Mouse (Mus musculus): Measurements from ENCODE around the gene Ssh2.

Ssh2 gene

DNA sequence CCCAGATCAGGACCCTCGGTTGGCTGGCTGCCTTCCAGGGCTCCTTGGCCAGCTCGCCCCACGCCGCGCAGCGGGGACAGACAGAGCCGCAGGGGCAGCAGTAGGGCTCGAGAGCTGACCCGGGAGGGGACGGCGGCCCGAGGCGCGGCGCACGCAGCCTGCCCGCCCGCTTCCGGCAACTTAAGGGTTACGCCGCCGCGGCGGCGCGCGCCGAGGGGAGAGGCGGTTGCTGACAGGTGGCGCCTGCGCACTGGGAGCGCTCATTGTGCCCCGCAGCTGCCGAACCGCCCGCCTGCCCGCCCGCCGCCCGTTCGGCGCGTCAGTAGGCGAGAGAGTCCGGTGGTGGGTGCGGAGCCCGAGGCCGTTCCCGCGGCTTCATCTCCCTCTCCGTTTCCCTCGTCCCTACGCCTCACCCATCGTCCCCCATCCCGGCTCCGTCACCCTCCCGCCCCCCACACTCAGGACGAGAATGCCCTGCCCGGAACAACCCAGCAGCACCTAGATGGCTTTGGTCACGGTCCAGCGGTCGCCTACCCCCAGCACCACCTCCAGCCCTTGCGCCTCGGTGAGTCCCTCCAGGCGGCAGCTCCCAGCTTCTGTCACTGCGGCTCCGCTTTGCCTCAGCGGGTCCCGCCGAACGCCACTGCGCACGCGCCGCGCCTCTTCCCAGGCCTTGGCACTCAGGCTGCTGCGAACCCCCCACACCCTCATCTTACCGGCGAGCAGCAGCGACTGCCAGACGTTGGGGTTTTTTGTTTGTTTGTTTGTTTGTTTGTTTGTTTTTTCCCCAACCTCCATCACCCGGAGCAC is at the start of gene Ssh2:
Gene Ssh2 (plus strand): TSS at position 337 of the 810 bp plus-strand sequence.
- DNase-seq (ENCODE audit: low read depth, low spot score), result peak; percentile 83

GRCm38 (mm10) chr11:77173731-77174130 is 42.4 kb upstream of the Ssh2 start:
- DNase-seq (ENCODE audit: low read depth, low spot score), result no peak

DNA sequence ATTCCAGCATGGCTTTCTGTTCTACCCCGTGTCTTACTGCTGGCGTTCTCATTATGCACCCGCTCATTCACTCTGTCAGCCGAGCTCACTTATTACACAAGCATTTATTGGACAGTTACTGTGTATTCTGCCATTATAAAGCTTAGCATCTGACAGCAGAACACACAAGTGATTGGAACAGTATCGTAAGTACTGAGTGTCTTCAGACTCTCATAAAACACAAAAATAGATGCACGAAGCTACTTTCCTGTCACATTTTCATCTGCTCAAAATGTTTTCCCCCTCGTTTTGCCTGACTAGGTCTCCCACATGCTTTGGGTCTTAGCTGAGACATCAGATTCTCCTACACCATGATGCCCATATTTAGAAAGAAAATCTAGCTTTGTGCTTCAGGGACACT is 41.6 kb upstream of the Ssh2 start:
- DNase-seq (ENCODE audit: low read depth, low spot score), result no peak

GRCm38 (mm10) chr11:77179771-77180170 is 36.3 kb upstream of the Ssh2 start:
- DNase-seq (ENCODE audit: low read depth, low spot score), result no peak

GRCm38 (mm10) chr11:77180886-77181285 is 35.2 kb upstream of the Ssh2 start:
- no peak for DNase-seq (ENCODE audit: low read depth, low spot score)

DNA sequence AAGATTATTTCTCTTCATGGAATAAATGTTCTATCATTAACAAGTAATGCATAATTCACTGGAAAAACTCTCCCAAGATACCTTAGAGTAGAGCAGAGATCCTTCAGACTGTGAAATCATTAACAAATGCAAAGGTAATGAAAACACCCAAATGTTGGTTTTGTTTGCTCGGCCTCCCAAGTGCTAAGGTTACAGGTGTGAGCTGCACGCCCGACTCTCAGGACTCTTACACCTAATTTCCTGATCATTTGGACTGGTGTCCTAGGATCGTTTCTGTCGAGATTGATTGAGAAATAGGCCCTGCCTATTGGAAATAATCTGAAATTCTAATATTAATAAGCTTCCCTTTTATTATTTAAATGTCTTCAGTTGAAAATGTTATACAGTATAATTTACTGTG is 34.6 kb upstream of the Ssh2 start:
- no peak for DNase-seq (ENCODE audit: low read depth, low spot score)

DNA sequence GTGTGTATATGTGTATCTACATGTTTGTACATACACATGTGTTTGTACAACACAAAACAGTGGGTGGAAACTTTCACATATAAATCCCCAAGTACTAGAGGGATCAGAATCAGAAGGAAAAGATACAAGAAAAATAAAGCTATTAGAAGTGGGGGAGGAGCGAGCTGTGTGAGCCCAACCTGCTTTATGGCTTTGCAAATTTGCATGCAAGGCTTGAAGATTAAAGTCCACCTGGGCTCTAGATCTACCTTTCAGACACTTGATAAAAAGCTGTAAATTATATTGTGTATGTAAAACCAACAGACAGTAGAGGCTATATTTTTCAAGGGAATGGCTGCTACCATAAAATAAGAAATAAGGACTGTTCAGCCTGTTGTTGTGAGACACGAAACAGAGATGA is 34.0 kb upstream of the Ssh2 start:
- DNase-seq (ENCODE audit: low read depth, low spot score), result no peak

- DNase-seq (ENCODE audit: low read depth, low spot score), result no peak
These were observed 33.5 kb upstream of the Ssh2 start for GRCm38 (mm10) chr11:77182616-77183015.

DNA sequence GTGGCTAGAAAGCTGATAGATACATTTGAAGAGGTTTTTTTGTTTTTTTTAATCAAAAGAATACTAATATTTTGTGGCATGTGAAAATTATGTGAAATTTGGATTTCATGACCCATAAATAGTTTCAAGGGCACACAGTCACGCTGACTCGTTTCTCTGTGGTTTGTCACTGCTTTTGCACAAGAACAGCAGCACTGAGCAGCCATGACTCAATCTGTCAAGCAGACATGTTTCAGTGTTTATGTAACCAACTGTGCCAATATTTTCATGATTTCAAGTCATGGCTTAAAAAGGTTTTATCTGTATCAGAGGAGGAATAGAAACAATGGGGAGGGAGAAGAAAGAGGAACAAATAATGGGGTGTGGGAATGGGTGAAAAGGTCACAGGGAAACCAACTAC is 31.2 kb upstream of the Ssh2 start:
- no peak for DNase-seq (ENCODE audit: low read depth, low spot score)

DNA sequence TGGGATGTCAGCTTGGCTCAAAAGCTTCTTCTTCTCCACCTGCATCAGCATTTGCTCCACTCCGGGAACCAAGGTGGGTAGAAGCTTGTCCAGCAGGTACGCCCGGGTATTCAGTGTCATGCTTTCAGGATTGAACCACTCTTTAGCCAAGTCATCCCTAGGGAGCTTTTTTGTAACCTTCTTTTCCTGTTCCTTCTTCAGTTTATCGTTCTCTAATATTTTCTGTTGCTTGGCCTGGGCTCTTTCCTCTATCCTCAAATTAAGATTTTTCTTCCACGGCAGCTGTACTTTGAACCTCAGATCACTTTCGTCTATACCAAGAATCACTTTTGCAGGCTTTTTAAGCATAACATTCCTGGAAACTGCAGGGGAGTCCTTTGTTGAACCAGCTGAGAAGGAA is 27.2 kb upstream of the Ssh2 start, which contains the start of gene Efcab5:
Gene Efcab5 (minus strand): TSS at position 101 of the 400 bp plus-strand sequence.
- no peak for DNase-seq (ENCODE audit: low read depth, low spot score)

GRCm38 (mm10) chr11:77193410-77193809 is 22.7 kb upstream of the Ssh2 start:
- no peak for DNase-seq (ENCODE audit: low read depth, low spot score)

GRCm38 (mm10) chr11:77193941-77194553 is 22.0 kb upstream of the Ssh2 start:
- peak; percentile 14 for DNase-seq (ENCODE audit: low read depth, low spot score)

DNA sequence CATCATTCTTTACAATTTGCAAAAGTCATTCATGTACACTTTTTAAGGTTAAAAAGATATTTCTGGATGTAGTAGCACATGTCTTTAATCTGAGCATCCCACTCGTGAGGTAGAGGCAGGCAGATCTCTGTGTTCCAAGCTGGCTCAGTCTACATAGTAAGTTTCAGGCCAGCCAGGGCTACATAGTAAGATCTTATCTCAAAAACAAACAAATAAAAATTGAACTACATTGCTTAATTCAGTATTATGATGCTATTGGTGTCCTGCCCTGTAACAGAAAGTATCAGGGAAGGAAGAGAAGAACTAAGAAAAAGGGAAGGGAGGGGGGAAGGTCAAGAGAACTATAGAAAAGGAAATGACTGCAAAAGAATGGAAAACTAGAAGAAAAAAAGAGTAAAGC is 21.3 kb upstream of the Ssh2 start:
- DNase-seq (ENCODE audit: low read depth, low spot score), result no peak

- DNase-seq (ENCODE audit: low read depth, low spot score), result no peak
These were observed 20.6 kb upstream of the Ssh2 start for GRCm38 (mm10) chr11:77195360-77196109.

- no peak for DNase-seq (ENCODE audit: low read depth, low spot score)
These were observed 19.6 kb upstream of the Ssh2 start for GRCm38 (mm10) chr11:77196181-77197143.

- DNase-seq (ENCODE audit: low read depth, low spot score), result no peak
These were observed 16.5 kb upstream of the Ssh2 start for GRCm38 (mm10) chr11:77199636-77200035.

- no peak for DNase-seq (ENCODE audit: low read depth, low spot score)
These were observed 15.4 kb upstream of the Ssh2 start for GRCm38 (mm10) chr11:77200703-77201102.

- DNase-seq (ENCODE audit: low read depth, low spot score), result no peak
These were observed 1.9 kb upstream of the Ssh2 start for GRCm38 (mm10) chr11:77214142-77214692.

- DNase-seq (ENCODE audit: low read depth, low spot score), result peak; percentile 38
These were observed 1.3 kb upstream of the Ssh2 start for GRCm38 (mm10) chr11:77214755-77215154.

- no peak for DNase-seq (ENCODE audit: low read depth, low spot score)
These were observed 604 bp upstream of the Ssh2 start for GRCm38 (mm10) chr11:77215483-77215882.

DNA sequence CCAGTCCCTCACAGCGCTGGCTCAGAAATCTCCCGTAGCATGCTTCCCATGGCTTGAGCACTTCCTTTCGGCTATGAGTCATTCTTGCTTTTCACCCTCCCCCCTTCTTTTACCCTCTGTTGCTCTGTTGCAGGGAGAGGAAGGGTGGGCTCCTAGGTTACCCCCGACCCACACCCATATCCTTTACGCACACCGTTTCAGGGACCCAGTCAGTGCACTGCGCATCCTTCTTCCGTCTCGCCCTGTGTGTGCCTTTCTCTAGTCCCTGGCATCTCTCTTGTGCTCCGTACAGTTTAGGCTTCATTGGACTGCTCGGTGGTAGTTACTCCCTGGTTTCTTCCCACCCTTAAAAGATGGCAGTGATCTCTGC is 659 bp downstream of the Ssh2 start:
- DNase-seq (ENCODE audit: low read depth, low spot score), result no peak

All from embryo, embryonic 11.5 days (tissue).